Comparison of ENCODE assay signal across 18 mouse cellular contexts in the genomic region with DNA sequence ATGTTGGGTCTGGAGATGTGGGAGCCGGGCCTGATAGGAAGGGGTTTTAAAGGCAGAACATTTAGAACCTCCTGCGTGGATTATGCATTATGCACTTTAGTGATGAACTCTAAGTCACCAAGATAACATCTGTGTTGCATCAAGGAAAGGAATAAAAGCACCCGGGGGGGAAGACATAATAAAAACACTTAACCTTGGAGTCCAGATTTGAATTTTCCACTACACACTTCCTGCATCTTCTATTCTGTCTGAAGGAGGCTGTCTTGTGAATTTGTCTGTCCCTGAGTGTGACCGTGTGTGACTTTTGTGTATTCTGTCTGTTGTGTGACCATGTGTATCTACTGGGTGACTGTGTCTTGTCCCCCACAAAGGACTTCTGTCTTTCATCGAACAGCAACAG. TPM values are rescaled to one million over a fixed set of nuclear protein-coding genes. Genes with fewer than 3 reads are reported as not detected.
DNase-seq lines count a peak whose midpoint lies in the region; ATAC-seq and TF ChIP-seq lines count a peak whose summit lies in the region.
"Had no signal": no experiment of that assay in that cellular context is flagged by ENCODE, and none has a peak within 500 bp of the region (broad histone marks: within the 10 kb centered on the region; RNA-seq: fewer than 3 reads in every experiment).

No protein-coding gene starts in this region.

- TF ChIP-seq POLR2A in olfactory bulb, adult 2 months (IDR thresholded peaks at IDR 0.05; ENCODE audit: insufficient read depth, low read depth, low read length), result no peak

- ATAC-seq in activated CD4-positive, CD25-positive, alpha-beta regulatory T cell, adult 4 months, result peak; percentile 39
- ATAC-seq: intestine, postnatal 0 days; midbrain, embryonic 15.5 days had no signal

- H3K4me1 ChIP-seq in olfactory bulb, adult 2 months (ENCODE audit: control insufficient read depth, insufficient read depth, low read length), result peaks cover 58% of the 10 kb centered on the region
- peaks cover 30% of the 10 kb centered on the region for H3K4me1 ChIP-seq in hindbrain, embryonic 10.5 days (replicated peaks)
- H3K4me1 ChIP-seq: midbrain, embryonic 15.5 days had no signal

- no peaks in the 10 kb centered on the region for H3K27me3 ChIP-seq in hindbrain, embryonic 10.5 days (ENCODE audit: insufficient read depth, poor library complexity, severe bottlenecking)
- H3K27me3 ChIP-seq: forebrain, embryonic 12.5 days; hindbrain, embryonic 12.5 days; midbrain, embryonic 15.5 days had no signal

- DNase-seq in kidney, postnatal 14 days, result peak; percentile 48
- DNase-seq in kidney, adult 18-20 months, result no peak
- peak; percentile 87 for DNase-seq in CD4-positive helper T cell, adult 2 months (ENCODE audit: low read depth, low spot score)
- no peak for DNase-seq in adrenal gland, postnatal 36 days
- no peak for DNase-seq in hindbrain, embryonic 10.5 days (ENCODE audit: low spot score)
- DNase-seq: cerebellum, adult 11-12 months; liver; lung, embryonic 14.5 days; right cerebral cortex, postnatal 25 days; thymus, postnatal 4 days had no signal

- TF ChIP-seq CTCF in olfactory bulb, adult 2 months (IDR thresholded peaks at IDR 0.05; ENCODE audit: insufficient read depth, low read depth, low read length), result no peak

- H3K9me3 ChIP-seq in hindbrain, embryonic 10.5 days, result peaks cover 7% of the 10 kb centered on the region; the same call in 1 of the 2 replicates
- H3K9me3 ChIP-seq: hindbrain, embryonic 12.5 days; midbrain, embryonic 15.5 days had no signal

- H3K4me3 ChIP-seq in olfactory bulb, adult 2 months (ENCODE audit: insufficient read depth, low read depth, low read length), result no peak overlapping the region
- H3K4me3 ChIP-seq in hindbrain, embryonic 10.5 days, result no peak overlapping the region
- H3K4me3 ChIP-seq: forebrain, embryonic 12.5 days; hindbrain, embryonic 12.5 days; left cerebral cortex, adult 2 months; midbrain, embryonic 15.5 days had no signal

- peak overlapping the region; percentile 81 for H3K27ac ChIP-seq in olfactory bulb, adult 2 months (ENCODE audit: insufficient read depth, low read depth, low read length)
- no peak overlapping the region for H3K27ac ChIP-seq in hindbrain, embryonic 10.5 days
- H3K27ac ChIP-seq: forebrain, embryonic 12.5 days; hindbrain, embryonic 12.5 days; left cerebral cortex, adult 2 months; macrophage; midbrain, embryonic 15.5 days had no signal

- WGBS in olfactory bulb, adult 2 months, result 78% methylated on average over 5 of the region's 5 CpGs
- WGBS in hindbrain, embryonic 10.5 days, result 87% methylated on average over 5 of the region's 5 CpGs

- H3K36me3 ChIP-seq in hindbrain, embryonic 10.5 days, result peaks cover 15% of the 10 kb centered on the region
- H3K36me3 ChIP-seq: forebrain, embryonic 12.5 days; hindbrain, embryonic 12.5 days; midbrain, embryonic 15.5 days had no signal

RNA-seq across cellular contexts. Expression of a gene that starts 25.4 kb away (rescaled TPM):
- 10 to 100 TPM; 39.5 to 46.5 TPM for polyA plus RNA-seq in activated CD4-positive, CD25-positive, alpha-beta regulatory T cell, adult 4 months (2017; shearing (Covaris generic))
- polyA plus RNA-seq in olfactory bulb, adult 2 months (2012; ENCODE audit: insufficient read depth, insufficient read length, low replicate concordance, missing spikeins), result not detected in 2 replicates
- 1 to 10 TPM; 1.7 to 3.3 TPM for total RNA-seq in adrenal gland, postnatal 36 days (2021)
- 9.6 and 11.9 TPM in 2 replicates for polyA plus RNA-seq in hindbrain, embryonic 10.5 days (2016; fragmentation: Nextera tagmentation; extraction: Ambion mirVana)

RNA-seq across cellular contexts. Expression of a gene that starts 32.3 kb away (rescaled TPM):
- polyA plus RNA-seq in activated CD4-positive, CD25-positive, alpha-beta regulatory T cell, adult 4 months (2017; shearing (Covaris generic)), result under 1 TPM; 0.75 to 0.96 TPM
- not detected in 2 replicates for polyA plus RNA-seq in olfactory bulb, adult 2 months (2012; ENCODE audit: insufficient read depth, insufficient read length, low replicate concordance, missing spikeins)
- 10 to 100 TPM; 12.0 to 16.2 TPM for total RNA-seq in adrenal gland, postnatal 36 days (2021)
- 5.2 and 6.0 TPM in 2 replicates for polyA plus RNA-seq in hindbrain, embryonic 10.5 days (2016; fragmentation: Nextera tagmentation; extraction: Ambion mirVana)

RNA-seq across cellular contexts. Expression of a gene that starts 52.2 kb away (rescaled TPM):
- polyA plus RNA-seq in activated CD4-positive, CD25-positive, alpha-beta regulatory T cell, adult 4 months (2017; shearing (Covaris generic)), result 10 to 100 TPM; 13.5 to 14.8 TPM
- not detected in 2 replicates for polyA plus RNA-seq in olfactory bulb, adult 2 months (2012; ENCODE audit: insufficient read depth, insufficient read length, low replicate concordance, missing spikeins)
- 10 to 100 TPM; 53.2 to 55.4 TPM for total RNA-seq in adrenal gland, postnatal 36 days (2021)
- 6.5 and 8.4 TPM in 2 replicates for polyA plus RNA-seq in hindbrain, embryonic 10.5 days (2016; fragmentation: Nextera tagmentation; extraction: Ambion mirVana)

Comparison
In these comparisons a context has a peak if more than half of its experiments do, and no peak if none do; other contexts are left out.
1. DNase-seq: peak in kidney, postnatal 14 days (single experiment) and CD4-positive helper T cell, adult 2 months (single experiment); none in kidney, adult 18-20 months (single experiment), adrenal gland, postnatal 36 days (0 of 2) and hindbrain, embryonic 10.5 days (single experiment).